Mouse (Mus musculus) hindbrain, embryonic 16.5 days (tissue): ENCODE measurements around the gene Guca1a. TPM values are rescaled to one million over a fixed set of nuclear protein-coding genes. Genes with fewer than 3 reads are reported as not detected.
"Not testable (repeated sequence)": the region's sequence is repeated elsewhere in the genome, so short reads cannot be mapped to it uniquely, and the experiment has no call there.

Experiments
- ATAC-seq: fragments of 200-750 bp; cut with Nextera tagmentation; 2 replicates; pipeline ENCODE4 v1.8.0; 2017; ENCODE audit warnings: moderate TSS enrichment, moderate library complexity
- H3K27ac ChIP-seq: fragments of 300-500 bp; sonication (generic); 2 replicates; pipeline ENCODE4 v1.5.1; 2014; ENCODE audit warnings: low read depth, mild to moderate bottlenecking, control low read depth, low read length, moderate library complexity
- H3K27me3 ChIP-seq: fragments of 300-500 bp; sonication (generic); replicated peaks from 2 replicates; pipeline ENCODE4 v1.6.1; 2014; ENCODE audit warnings: low read length; ENCODE audit not compliant: control insufficient read depth, insufficient read depth
- H3K36me3 ChIP-seq: fragments of 300-500 bp; sonication (generic); 2 replicates; pipeline ENCODE4 v1.6.1; 2014; ENCODE audit warnings: mild to moderate bottlenecking, low read length, moderate library complexity, mixed read lengths; ENCODE audit not compliant: control insufficient read depth, insufficient read depth
- H3K4me1 ChIP-seq: fragments of 300-500 bp; sonication (generic); 2 replicates; pipeline ENCODE4 v1.6.1; 2014; ENCODE audit warnings: low read depth, low read length; ENCODE audit not compliant: control insufficient read depth, insufficient read depth
- H3K4me2 ChIP-seq: fragments of 300-500 bp; sonication (generic); 2 replicates; pipeline ENCODE4 v1.6.1; 2014; ENCODE audit warnings: mild to moderate bottlenecking, low read length, control low read depth, moderate library complexity
- H3K4me3 ChIP-seq: fragments of 300-500 bp; sonication (generic); 2 replicates; pipeline ENCODE4 v1.5.1; 2014; ENCODE audit warnings: mild to moderate bottlenecking, low read length, control low read depth, moderate library complexity
- H3K9ac ChIP-seq: fragments of 300-500 bp; sonication (generic); 2 replicates; pipeline ENCODE4 v1.6.1; 2014; ENCODE audit warnings: low read depth, mild to moderate bottlenecking, control low read depth, low read length, moderate library complexity
- H3K9me3 ChIP-seq: fragments of 300-500 bp; sonication (generic); 2 replicates; pipeline ENCODE4 v1.6.1; 2014; ENCODE audit warnings: mild to moderate bottlenecking, low read length, moderate library complexity; ENCODE audit not compliant: control insufficient read depth
- WGBS: fragments of 180-500 bp; shearing (Covaris S2); extraction: QIAGEN DNeasy Blood & Tissue Kit; methylation state at CpG from one replicate; pipeline ENCODE4 v1.1.7; 2014; 5-methylcytosine and 5-hydroxymethylcytosine counted together
- polyA plus RNA-seq: library from polyadenylated mRNA; unstranded; fragments of >200 nt; fragmentation: Nextera tagmentation; extraction: Ambion mirVana; gene quantifications from 2 replicates; pipeline ENCODE4 v1.2.1, GENCODE M21; 2015

The Guca1a gene
- polyA plus RNA-seq, 1 experiment from 2014 or later = 0.66 TPM

DNA sequence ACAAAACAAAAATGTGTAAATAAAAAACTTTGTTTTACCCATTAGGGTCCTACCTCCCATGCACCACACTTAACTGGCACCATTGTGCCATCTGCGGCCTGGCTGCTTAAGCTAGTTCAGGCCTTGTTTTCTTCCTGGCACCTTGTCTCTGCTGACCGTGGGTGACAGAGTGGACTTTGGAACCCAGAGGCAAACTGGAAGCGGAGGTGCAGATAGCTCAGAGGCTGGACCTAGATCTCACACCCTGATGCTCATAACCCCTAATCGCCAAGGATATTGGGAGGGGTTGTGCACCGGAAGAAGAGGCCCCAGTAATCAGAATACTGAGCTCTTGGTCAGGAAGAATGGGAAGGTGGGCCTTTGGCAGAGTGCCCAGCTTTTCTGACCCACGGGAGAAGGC is 23.8 kb upstream of the Guca1a start:
- Histone ChIP-seq H3K27ac (no peak overlapping the region), H3K4me3 (no peak overlapping the region), H3K9ac (no peak overlapping the region), H3K27me3 (no peaks in the 10 kb centered on the region), H3K36me3 (no peaks in the 10 kb centered on the region), H3K9me3 (no peaks in the 10 kb centered on the region), H3K4me2 (no peak overlapping the region), H3K4me1 (peaks cover 4% of the 10 kb centered on the region; the same call in 1 of the 2 replicates)
- ATAC-seq = no peak
- WGBS = 75% methylated on average over 6 of the region's 6 CpGs

- not testable (repeated sequence) for H3K4me2 ChIP-seq, H3K27me3 ChIP-seq, H3K27ac ChIP-seq, H3K36me3 ChIP-seq, ATAC-seq, H3K4me1 ChIP-seq, H3K9me3 ChIP-seq, H3K4me3 ChIP-seq, H3K9ac ChIP-seq
- 100% methylated on average over 1 of the region's 1 CpGs for WGBS
Measured at GRCm38 (mm10) chr17:47422616-47423015, 22.2 kb upstream of the Guca1a start.

- Histone ChIP-seq H3K9me3 (no peaks in the 10 kb centered on the region), H3K27me3 (no peaks in the 10 kb centered on the region), H3K4me1 (no peaks in the 10 kb centered on the region), H3K27ac (no peak overlapping the region), H3K36me3 (no peaks in the 10 kb centered on the region), H3K9ac (no peak overlapping the region), H3K4me3 (no peak overlapping the region), H3K4me2 (no peak overlapping the region)
- no peak for ATAC-seq
- 80% methylated on average over 3 of the region's 3 CpGs for WGBS
Measured at GRCm38 (mm10) chr17:47421566-47421965, 21.2 kb upstream of the Guca1a start.

DNA sequence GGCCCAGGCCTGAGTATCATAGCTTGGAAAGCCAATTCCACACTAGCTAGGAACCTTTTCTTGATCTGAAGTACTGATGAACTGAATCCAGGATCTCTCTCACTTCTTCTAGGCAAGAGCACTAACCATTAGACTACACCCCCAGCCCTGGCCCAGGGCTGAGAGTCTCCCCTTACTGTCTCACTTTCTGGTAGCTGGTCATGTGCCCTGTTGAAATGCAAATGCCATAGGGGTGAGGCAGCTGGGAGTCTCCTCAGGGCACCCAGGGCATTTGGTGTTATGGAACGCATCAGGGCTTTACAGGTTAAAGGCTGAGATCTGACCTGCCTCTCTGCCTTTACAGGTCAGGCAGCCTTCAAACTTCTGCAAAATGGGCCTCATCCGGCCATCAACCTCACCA is 19.8 kb upstream of the Guca1a start:
- Histone ChIP-seq H3K4me3 (no peak overlapping the region), H3K4me2 (no peak overlapping the region), H3K9ac (no peak overlapping the region), H3K4me1 (no peaks in the 10 kb centered on the region), H3K9me3 (no peaks in the 10 kb centered on the region), H3K27ac (no peak overlapping the region), H3K36me3 (no peaks in the 10 kb centered on the region), H3K27me3 (no peaks in the 10 kb centered on the region)
- no peak for ATAC-seq
- 79% methylated on average over 2 of the region's 2 CpGs for WGBS

- 3% methylated on average over 74 of the region's 74 CpGs for WGBS
- peak overlapping the region; percentile 68 for H3K4me2 ChIP-seq
- H3K9ac ChIP-seq = peak overlapping the region; percentile 47
- H3K27ac ChIP-seq, H3K4me1 ChIP-seq, H3K36me3 ChIP-seq, H3K9me3 ChIP-seq: not testable (repeated sequence)
- peak overlapping the region; percentile 41 for H3K4me3 ChIP-seq
- H3K27me3 ChIP-seq = peaks cover 14% of the 10 kb centered on the region
- peak; percentile 70 for ATAC-seq
Measured at GRCm38 (mm10) chr17:47409897-47410861, 9.8 kb upstream of the Guca1a start.

GRCm38 (mm10) chr17:47408558-47408898 is 8.1 kb upstream of the Guca1a start:
- Histone ChIP-seq H3K4me2 (no peak overlapping the region), H3K27ac (no peak overlapping the region), H3K36me3 (no peaks in the 10 kb centered on the region), H3K9ac (no peak overlapping the region), H3K4me3 (no peak overlapping the region), H3K27me3 (peaks cover 14% of the 10 kb centered on the region), H3K4me1 (peaks cover 3% of the 10 kb centered on the region; the same call in 1 of the 2 replicates), H3K9me3 (no peaks in the 10 kb centered on the region)
- 24% methylated on average over 8 of the region's 8 CpGs for WGBS
- 0 out of 2 replicates have a peak, but pooled peaks have one; percentile 65 for ATAC-seq

GRCm38 (mm10) chr17:47407717-47408557 is 7.6 kb upstream of the Guca1a start:
- Histone ChIP-seq H3K4me3 (no peak overlapping the region), H3K27me3 (peaks cover 14% of the 10 kb centered on the region), H3K27ac (no peak overlapping the region), H3K9me3 (no peaks in the 10 kb centered on the region), H3K36me3 (no peaks in the 10 kb centered on the region), H3K9ac (no peak overlapping the region), H3K4me2 (no peak overlapping the region), H3K4me1 (peaks cover 3% of the 10 kb centered on the region; the same call in 1 of the 2 replicates)
- no peak for ATAC-seq
- 71% methylated on average over 10 of the region's 10 CpGs for WGBS

DNA sequence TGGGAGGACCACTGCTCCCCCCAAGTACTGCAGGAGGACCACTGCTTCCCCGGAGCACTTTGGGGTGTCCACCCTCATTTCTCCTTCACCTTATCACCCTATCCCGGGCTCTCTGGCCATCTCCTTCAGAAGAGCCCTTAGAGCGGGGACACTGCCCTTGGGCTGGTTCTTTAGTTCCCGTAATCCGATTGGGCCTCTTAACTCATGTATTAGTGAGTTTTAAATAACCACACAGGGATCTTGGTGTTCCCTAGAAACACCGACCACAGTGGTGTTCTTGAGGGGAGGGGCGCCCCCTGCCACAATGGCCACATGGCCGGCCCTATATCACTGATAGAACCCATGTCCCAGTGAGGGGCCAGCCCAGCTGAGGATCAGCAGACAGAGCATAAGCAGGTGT is 1.3 kb downstream of the Guca1a start:
- H3K9ac ChIP-seq = no peak overlapping the region
- H3K27ac ChIP-seq = no peak overlapping the region
- no peak overlapping the region for H3K4me3 ChIP-seq
- H3K9me3 ChIP-seq = no peaks in the 10 kb centered on the region
- H3K36me3 ChIP-seq = no peaks in the 10 kb centered on the region
- peaks cover 10% of the 10 kb centered on the region for H3K4me1 ChIP-seq
- ATAC-seq = no peak
- no peak overlapping the region for H3K4me2 ChIP-seq
- 83% methylated on average over 8 of the region's 8 CpGs for WGBS
- H3K27me3 ChIP-seq = peaks cover 13% of the 10 kb centered on the region

DNA sequence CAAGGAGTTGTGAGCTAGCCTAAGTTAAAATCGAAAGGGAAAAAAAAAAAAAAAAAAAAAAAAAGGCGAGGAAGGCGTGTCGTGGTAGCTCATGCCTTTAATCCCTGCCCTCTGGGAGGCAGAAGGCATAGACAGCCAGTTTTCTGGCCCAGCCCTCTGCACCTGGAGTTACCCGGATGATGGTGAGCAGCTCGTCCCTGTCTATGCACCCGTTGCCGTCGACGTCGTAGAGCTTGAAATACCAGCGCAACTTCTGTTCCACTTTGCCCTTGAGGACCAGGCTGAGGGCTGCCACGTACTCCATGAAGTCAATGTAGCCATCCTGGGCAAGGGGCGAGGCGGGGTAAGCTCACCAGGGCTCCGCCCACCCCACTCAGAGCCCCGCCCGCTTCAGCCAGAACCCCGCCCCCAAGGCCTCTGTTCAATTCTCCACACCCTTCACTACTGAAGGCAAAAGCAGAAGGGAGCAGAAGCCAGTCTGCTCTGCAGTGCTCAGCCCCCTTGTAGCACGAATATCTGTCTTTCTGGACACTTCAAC is 4.9 kb downstream of the Guca1a start:
- 3% methylated on average over 16 of the region's 20 CpGs for WGBS
- H3K9me3 ChIP-seq = no peaks in the 10 kb centered on the region
- H3K27ac ChIP-seq = no peak overlapping the region
- peaks cover 13% of the 10 kb centered on the region for H3K27me3 ChIP-seq
- H3K36me3 ChIP-seq = no peaks in the 10 kb centered on the region
- H3K9ac ChIP-seq = peak overlapping the region; percentile 1; the same call in 1 of the 2 replicates
- H3K4me2 ChIP-seq = peak overlapping the region; percentile 52
- H3K4me1 ChIP-seq = peaks cover 10% of the 10 kb centered on the region
- peak overlapping the region; percentile 33 for H3K4me3 ChIP-seq
- ATAC-seq = peak; percentile 60
